Mouse (Mus musculus) frontal cortex, postnatal 25 days (tissue): ENCODE measurements around the gene Zfp932.
"Not testable (repeated sequence)": the region's sequence is repeated elsewhere in the genome, so short reads cannot be mapped to it uniquely, and the experiment has no call there.

ENCODE experiments used
- DNase-seq, 2 experiments: peaks; one replicate each; pipeline ENCODE4 v3.0.0; 2022; ENCODE audit warnings: low spot score in 2 of 2

Zfp932 gene

DNA sequence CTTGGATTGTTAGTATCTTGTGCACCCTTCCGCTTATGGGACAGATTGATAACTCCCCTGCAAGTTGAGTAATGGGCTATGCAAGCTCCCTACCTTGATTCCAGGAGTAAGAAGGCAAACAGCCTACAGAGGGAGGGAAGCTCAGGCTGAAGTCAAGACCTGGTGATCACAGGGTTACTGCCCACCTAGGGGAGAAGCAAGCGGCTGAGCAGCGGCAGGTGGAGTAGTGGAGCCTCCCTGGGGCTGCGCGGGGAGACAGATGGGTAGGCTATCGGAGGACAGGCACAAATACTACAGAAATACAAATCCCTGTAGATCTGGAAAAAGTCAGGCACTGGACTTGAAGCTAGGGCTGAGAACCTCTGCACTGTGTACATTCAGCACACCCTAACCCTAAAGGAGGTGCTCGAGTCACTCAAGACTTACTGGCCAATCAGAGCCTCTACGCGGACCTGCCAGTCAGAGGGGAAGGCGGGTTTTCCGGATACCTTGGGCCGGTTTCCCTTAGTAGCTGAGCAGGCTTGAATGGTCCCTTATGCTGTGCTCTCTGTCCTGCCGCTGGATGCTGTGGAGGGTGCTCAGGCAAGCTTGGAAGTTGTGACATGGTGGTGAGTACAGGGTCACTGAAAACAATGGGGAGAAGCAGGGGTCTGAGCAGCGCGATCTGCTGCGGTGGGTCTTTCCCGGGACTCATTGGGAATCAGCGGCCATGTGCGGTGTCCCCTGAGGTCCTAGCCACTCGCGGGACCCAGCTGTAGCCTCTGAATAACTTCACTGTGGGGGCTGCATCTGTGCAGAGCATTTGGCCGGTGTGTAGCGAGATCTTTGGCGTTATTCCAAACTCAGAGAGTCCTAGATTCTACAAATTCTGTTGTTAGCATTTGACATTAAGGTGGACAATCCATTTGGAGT, at the start of gene Zfp932:
Zfp932 (plus strand) TSS at position 496 of the 912 bp plus-strand sequence.
- DNase-seq, result peak; percentile 57 to 65

- DNase-seq, result no peak
These were observed 46.0 kb upstream of the Zfp932 start for GRCm38 (mm10) chr5:109950281-109950680.

DNA sequence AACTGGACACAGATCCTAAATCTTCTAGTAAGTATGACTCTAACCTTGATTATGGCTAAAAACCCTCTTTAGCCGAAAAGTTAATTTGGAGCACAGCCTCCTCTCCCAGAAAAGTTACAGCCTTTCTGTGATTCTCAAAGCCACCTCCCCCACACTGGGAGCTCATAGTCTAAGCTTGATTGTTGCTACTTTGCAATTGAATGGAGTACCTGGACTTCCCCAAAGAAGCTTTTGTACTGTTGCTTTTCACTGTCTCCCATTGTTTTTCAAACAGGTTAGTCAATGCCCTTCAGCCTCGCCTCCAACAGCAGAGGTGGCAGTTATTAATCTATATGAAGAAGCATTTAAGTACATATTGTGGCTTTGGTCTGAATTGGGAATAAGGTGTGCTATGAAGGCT, 15.6 kb upstream of the Zfp932 start:
- DNase-seq, result not testable (repeated sequence)

GRCm38 (mm10) chr5:109995461-109995860, 860 bp upstream of the Zfp932 start:
- not testable (repeated sequence) for DNase-seq

DNA sequence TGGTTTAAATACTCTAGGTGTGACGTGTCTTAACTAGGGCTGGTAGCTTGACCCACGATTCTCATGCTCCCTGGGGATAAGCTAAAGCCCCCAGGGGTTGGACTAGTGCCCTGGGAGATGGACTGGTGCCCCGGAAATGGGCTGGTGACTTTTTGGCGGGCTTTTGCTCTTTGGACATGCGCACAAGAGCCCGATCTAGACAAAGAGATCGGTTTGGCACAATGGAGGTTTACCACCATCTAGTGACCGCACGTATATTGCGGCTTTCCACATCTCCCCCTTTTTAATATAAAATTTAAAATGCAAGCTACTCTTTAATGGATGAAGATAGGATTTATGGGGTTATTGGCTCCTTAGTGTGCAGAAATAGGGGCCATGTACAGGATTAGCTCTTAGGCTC, 19.5 kb downstream of the Zfp932 start:
- not testable (repeated sequence) for DNase-seq

DNA sequence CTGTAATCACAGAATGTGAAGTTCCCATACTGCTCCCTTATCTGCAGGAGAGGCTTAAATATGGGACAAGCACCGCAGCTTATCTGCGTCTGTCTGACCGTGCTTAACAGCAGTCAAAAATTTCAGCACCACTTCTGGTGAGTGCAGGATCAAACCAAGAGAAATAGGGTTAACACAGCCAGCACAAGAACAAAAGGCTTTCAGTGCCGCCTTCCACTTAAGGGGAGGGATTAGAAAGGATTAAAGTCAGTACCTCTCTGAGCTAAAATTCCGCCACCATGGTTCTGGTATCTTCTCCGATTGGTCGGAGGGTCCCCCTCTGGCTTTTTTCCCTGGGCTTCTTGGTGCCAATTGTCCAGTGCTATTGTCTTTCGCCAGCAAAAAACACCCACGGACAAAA, 27.0 kb downstream of the Zfp932 start:
- no peak for DNase-seq

DNA sequence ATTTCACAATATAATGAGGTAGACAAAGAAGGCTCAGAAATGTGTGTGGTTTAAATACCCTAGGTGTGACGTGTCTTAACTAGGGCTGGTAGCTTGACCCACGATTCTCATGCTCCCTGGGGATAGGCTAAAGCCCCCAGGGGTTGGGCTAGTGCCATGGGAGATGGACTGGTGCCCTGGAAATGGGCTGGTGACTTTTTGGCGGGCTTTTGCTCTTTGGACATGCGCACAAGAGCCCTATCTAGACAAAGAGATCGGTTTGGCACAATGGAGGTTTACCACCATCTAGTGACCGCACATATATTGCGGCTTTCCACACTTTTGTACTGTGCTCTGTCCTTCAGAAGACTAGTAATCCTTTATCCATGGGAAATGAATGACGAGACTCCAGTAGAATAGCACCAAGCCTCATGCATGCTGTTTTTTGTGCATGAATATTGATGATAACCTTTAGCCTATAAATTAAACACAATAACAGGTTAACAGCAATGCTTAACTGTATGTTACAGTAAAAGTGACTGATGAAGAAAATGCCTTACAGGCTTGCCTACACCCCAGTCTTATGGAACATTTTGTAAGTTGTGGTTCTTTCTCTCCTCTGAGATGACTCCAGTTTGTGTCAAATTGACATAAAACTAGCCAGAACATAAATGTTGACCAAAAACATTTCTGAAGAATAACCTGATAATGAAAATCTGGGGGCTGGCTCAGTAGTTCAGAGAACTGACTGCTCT, 27.5 kb downstream of the Zfp932 start:
- DNase-seq, result peak; percentile 17 to 45

DNA sequence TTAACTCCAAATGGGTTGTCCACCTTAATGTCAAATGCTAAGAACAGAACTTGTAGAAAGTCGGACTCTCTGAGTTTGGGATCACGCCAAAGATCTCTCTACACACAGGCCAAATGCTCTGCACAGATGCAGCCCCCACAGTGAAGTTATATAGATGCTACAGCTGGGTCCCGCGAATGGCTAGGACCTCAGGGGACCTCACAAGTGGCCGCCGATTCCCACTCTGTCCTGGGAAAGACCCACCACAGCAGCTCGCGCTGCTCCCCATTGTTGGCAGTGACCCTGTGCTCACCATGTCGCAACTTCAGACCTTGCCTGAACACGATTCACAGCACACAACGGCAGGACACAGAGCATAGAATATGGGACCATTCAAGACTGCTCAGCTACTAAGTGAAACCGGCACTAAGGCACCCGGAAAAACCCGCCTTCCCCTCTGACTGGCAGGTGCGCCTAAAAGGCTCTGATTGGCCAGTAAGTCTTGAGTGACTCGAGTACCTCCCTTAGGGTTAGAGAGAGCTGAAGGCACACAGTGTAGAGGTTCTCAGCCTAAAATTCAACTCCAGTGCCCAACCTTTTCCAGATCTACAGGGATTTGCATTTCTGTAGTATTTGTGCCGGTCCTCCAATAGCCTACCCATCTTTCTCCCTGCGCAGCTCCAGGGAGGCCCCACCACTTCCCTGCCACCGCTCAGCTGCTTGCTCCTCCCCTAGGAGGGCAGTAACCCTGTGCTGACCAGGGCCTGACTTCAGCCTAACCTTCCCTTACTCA, 61.5 kb downstream of the Zfp932 start:
- peak; percentile 65 to 73 for DNase-seq
